Mouse (Mus musculus): ENCODE measurements around the gene Gpr162. TPM values are rescaled to one million over a fixed set of nuclear protein-coding genes. Genes with fewer than 3 reads are reported as not detected.

Gene Gpr162
- total RNA-seq, 2 experiments from 2014 or later, result 231 to 248 TPM

GRCm38 (mm10) chr6:124879390-124879789, 15.6 kb upstream of the Gpr162 start:
- intact Hi-C loops (cut with DNase I), result no loop called here
- Histone ChIP-seq H3K4me3 (no peak overlapping the region), H3K27ac (no peak overlapping the region)
- no peak for TF ChIP-seq CTCF (IDR thresholded peaks at IDR 0.05)
- DNase-seq (ENCODE audit: extremely low spot score in 1 of 2, low spot score in 2 of 2), result no peak

- TF ChIP-seq CTCF (IDR thresholded peaks at IDR 0.05), result no peak
- H3K4me3 ChIP-seq, result no peak overlapping the region
- H3K27ac ChIP-seq, result no peak overlapping the region
- no peak for DNase-seq (ENCODE audit: extremely low spot score in 1 of 2, low spot score in 2 of 2)
- intact Hi-C loops (cut with DNase I), result no loop called here
Observed at GRCm38 (mm10) chr6:124874348-124874747, 10.6 kb upstream of the Gpr162 start.

GRCm38 (mm10) chr6:124866560-124866959, 2.8 kb upstream of the Gpr162 start:
- Histone ChIP-seq H3K4me3 (no peak overlapping the region), H3K27ac (no peak overlapping the region)
- no peak for DNase-seq (ENCODE audit: extremely low spot score in 1 of 2, low spot score in 2 of 2)
- no peak for TF ChIP-seq CTCF (IDR thresholded peaks at IDR 0.05)
- intact Hi-C loops (cut with DNase I), result no loop called here

- H3K27ac ChIP-seq, result no peak overlapping the region
- TF ChIP-seq CTCF (IDR thresholded peaks at IDR 0.05), result no peak
- no peak overlapping the region for H3K4me3 ChIP-seq
- intact Hi-C loops (cut with DNase I), result no loop called here
- DNase-seq (ENCODE audit: extremely low spot score in 1 of 2, low spot score in 2 of 2), result no peak
Observed at GRCm38 (mm10) chr6:124865766-124866362, 2.1 kb upstream of the Gpr162 start.

GRCm38 (mm10) chr6:124863125-124863657, 592 bp downstream of the Gpr162 start:
- TF ChIP-seq CTCF (IDR thresholded peaks at IDR 0.05), result no peak
- peak overlapping the region; percentile 60 for H3K4me3 ChIP-seq
- intact Hi-C loops (cut with DNase I), result loop anchor here (1.0 kb wide), 1 partner anchor 54 kb away; no protein-coding TSS in a partner anchor
- peak in 1 of 2 experiments; percentile 22 for DNase-seq (ENCODE audit: extremely low spot score in 1 of 2, low spot score in 2 of 2)
- peak overlapping the region; percentile 99 for H3K27ac ChIP-seq

- no peak for TF ChIP-seq CTCF (IDR thresholded peaks at IDR 0.05)
- Histone ChIP-seq H3K27ac (peak overlapping the region; percentile 99), H3K4me3 (peak overlapping the region; percentile 60)
- peak; percentile 24 to 48 for DNase-seq (ENCODE audit: extremely low spot score in 1 of 2, low spot score in 2 of 2)
- intact Hi-C loops (cut with DNase I), result loop anchor here (1.0 kb wide), 1 partner anchor 55 kb away; no protein-coding TSS in a partner anchor
Observed at GRCm38 (mm10) chr6:124862406-124863124, 1.2 kb downstream of the Gpr162 start.

GRCm38 (mm10) chr6:124861802-124862201, 2.0 kb downstream of the Gpr162 start:
- H3K4me3 ChIP-seq, result peak overlapping the region; percentile 60
- intact Hi-C loops (cut with DNase I), result no loop called here

GRCm38 (mm10) chr6:124861266-124861665, 2.5 kb downstream of the Gpr162 start:
- intact Hi-C loops (cut with DNase I), result no loop called here
- peak in 1 of 2 experiments; percentile 36 for DNase-seq (ENCODE audit: extremely low spot score in 1 of 2, low spot score in 2 of 2)
- H3K4me3 ChIP-seq, result peak overlapping the region; percentile 60
- H3K27ac ChIP-seq, result peak overlapping the region; percentile 99
- no peak for TF ChIP-seq CTCF (IDR thresholded peaks at IDR 0.05)

More at GRCm38 (mm10) chr6:124861802-124862201, 2.0 kb downstream of the Gpr162 start:
- TF ChIP-seq CTCF (IDR thresholded peaks at IDR 0.05), result no peak
- H3K27ac ChIP-seq, result peak overlapping the region; percentile 99
- DNase-seq (ENCODE audit: extremely low spot score in 1 of 2, low spot score in 2 of 2), result no peak

- no peak for TF ChIP-seq CTCF (IDR thresholded peaks at IDR 0.05)
- Histone ChIP-seq H3K4me3 (peak overlapping the region; percentile 60; the same call in 1 of the 2 replicates), H3K27ac (peak overlapping the region; percentile 99)
- DNase-seq (ENCODE audit: extremely low spot score in 1 of 2, low spot score in 2 of 2), result peak in 1 of 2 experiments; percentile 24
- intact Hi-C loops (cut with DNase I), result loop anchor here (1.0 kb wide), 1 partner anchor 70 kb away; no protein-coding TSS in a partner anchor
Observed at GRCm38 (mm10) chr6:124860511-124860910, 3.3 kb downstream of the Gpr162 start.

- intact Hi-C loops (cut with DNase I), result loop anchor here (1.0 to 5.0 kb wide), 4 partner anchors 45 to 223 kb away; no protein-coding TSS in a partner anchor
- peak; percentile 83 for TF ChIP-seq CTCF (IDR thresholded peaks at IDR 0.05)
- Histone ChIP-seq H3K4me3 (no peak overlapping the region), H3K27ac (peak overlapping the region; percentile 99)
- peak; percentile 84 to 89 for DNase-seq (ENCODE audit: extremely low spot score in 1 of 2, low spot score in 2 of 2)
Observed at GRCm38 (mm10) chr6:124859725-124860124, 4.1 kb downstream of the Gpr162 start.

- no peak for TF ChIP-seq CTCF (IDR thresholded peaks at IDR 0.05)
- H3K4me3 ChIP-seq, result no peak overlapping the region
- intact Hi-C loops (cut with DNase I), result loop anchor here (1.0 to 5.0 kb wide), 3 partner anchors 46 to 224 kb away; no protein-coding TSS in a partner anchor
- H3K27ac ChIP-seq, result no peak overlapping the region
- no peak for DNase-seq (ENCODE audit: extremely low spot score in 1 of 2, low spot score in 2 of 2)
Observed at GRCm38 (mm10) chr6:124858561-124859318, 5.0 kb downstream of the Gpr162 start.
